In genomic region chr8:80554991-80555390, GRCm38 (mm10) we compare ENCODE assay signal across 32 mouse cellular contexts. TPM values are rescaled to one million over a fixed set of nuclear protein-coding genes. Genes with fewer than 3 reads are reported as not detected.
A peak's percentile ranks its signal among the peaks of the same experiment; 100 is the strongest.
DNase-seq lines count a peak whose midpoint lies in the region; ATAC-seq lines count a peak whose summit lies in the region.
"Had no signal": no experiment of that assay in that cellular context is flagged by ENCODE, and none has a peak within 500 bp of the region (broad histone marks: within the 10 kb centered on the region; RNA-seq: fewer than 3 reads in every experiment).

No protein-coding gene starts in this region.

- no peak overlapping the region for H3K4me2 ChIP-seq in liver, embryonic 13.5 days
- H3K4me2 ChIP-seq in liver, embryonic 16.5 days (ENCODE audit: low read depth, low read length), result no peak overlapping the region
- no peak overlapping the region for H3K4me2 ChIP-seq in forebrain, embryonic 11.5 days (ENCODE audit: low read depth, low read length, severe bottlenecking)
- H3K4me2 ChIP-seq: embryonic facial prominence, embryonic 13.5 days; hindbrain, embryonic 12.5 days; hindbrain, embryonic 15.5 days had no signal

- peaks cover 44% of the 10 kb centered on the region for H3K4me1 ChIP-seq in liver, embryonic 13.5 days (replicated peaks)
- H3K4me1 ChIP-seq in liver, embryonic 16.5 days (ENCODE audit: control insufficient read depth, low read depth, low read length), result peaks cover 13% of the 10 kb centered on the region
- H3K4me1 ChIP-seq in forebrain, embryonic 11.5 days (replicated peaks; ENCODE audit: control insufficient read depth, insufficient read depth, low read length), result no peaks in the 10 kb centered on the region
- H3K4me1 ChIP-seq: embryonic facial prominence, embryonic 10.5 days; embryonic facial prominence, embryonic 13.5 days; heart, embryonic 10.5 days; hindbrain, embryonic 12.5 days; hindbrain, embryonic 15.5 days had no signal

- H3K27me3 ChIP-seq in liver, embryonic 13.5 days, result no peaks in the 10 kb centered on the region
- no peaks in the 10 kb centered on the region for H3K27me3 ChIP-seq in liver, embryonic 16.5 days (ENCODE audit: control insufficient read depth, insufficient read depth, low read depth, low read length)
- no peaks in the 10 kb centered on the region for H3K27me3 ChIP-seq in forebrain, embryonic 11.5 days (ENCODE audit: control insufficient read depth, insufficient read depth, low read length)
- H3K27me3 ChIP-seq: CH12.LX; embryonic facial prominence, embryonic 13.5 days; hindbrain, embryonic 12.5 days; hindbrain, embryonic 15.5 days had no signal

- H3K9me3 ChIP-seq in liver, embryonic 13.5 days (replicated peaks), result no peaks in the 10 kb centered on the region
- H3K9me3 ChIP-seq in liver, embryonic 16.5 days (replicated peaks; ENCODE audit: control insufficient read depth, low read length), result no peaks in the 10 kb centered on the region
- H3K9me3 ChIP-seq in forebrain, embryonic 11.5 days (ENCODE audit: control insufficient read depth, low read length), result no peaks in the 10 kb centered on the region
- H3K9me3 ChIP-seq: embryonic facial prominence, embryonic 10.5 days; embryonic facial prominence, embryonic 13.5 days; forebrain, embryonic 10.5 days; G1E; heart, embryonic 10.5 days; hindbrain, embryonic 12.5 days; hindbrain, embryonic 15.5 days had no signal

- 80% methylated on average over 2 of the region's 2 CpGs for WGBS in liver, embryonic 13.5 days (ENCODE audit: insufficient replicate concordance)
- WGBS in liver, embryonic 16.5 days (ENCODE audit: insufficient replicate concordance), result 65% methylated on average over 2 of the region's 2 CpGs
- 95% methylated on average over 2 of the region's 2 CpGs for WGBS in forebrain, embryonic 11.5 days

- peak overlapping the region; percentile 80 for H3K27ac ChIP-seq in liver, embryonic 13.5 days
- H3K27ac ChIP-seq in liver, embryonic 16.5 days (ENCODE audit: low read length), result no peak overlapping the region
- no peak overlapping the region for H3K27ac ChIP-seq in forebrain, embryonic 11.5 days (ENCODE audit: low read depth, low read length)
- H3K27ac ChIP-seq: embryonic facial prominence, embryonic 10.5 days; embryonic facial prominence, embryonic 13.5 days; forebrain, embryonic 10.5 days; heart, embryonic 10.5 days; hindbrain, embryonic 12.5 days; hindbrain, embryonic 15.5 days had no signal

- DNase-seq in heart, adult 11 months, result peak; percentile 40
- no peak for DNase-seq in heart, adult 8-10 months (ENCODE audit: low spot score)
- peak; percentile 42 for DNase-seq in c-Kit-negative CD71-positive TER-119-positive erythroid progenitor cells, embryonic 14.5 days (ENCODE audit: low read depth, low spot score)
- DNase-seq in liver, embryonic 13.5 days, result peak; percentile 29
- no peak for DNase-seq in frontal cortex, postnatal 14 days (ENCODE audit: low spot score in 2 of 2)
- no peak for DNase-seq in forebrain, embryonic 11.5 days (ENCODE audit: low spot score)
- no peak for DNase-seq in B cell, adult 2 months
- DNase-seq: adrenal gland, postnatal 10 days; adrenal gland, postnatal 36 days; cerebellum, adult 11 months; cerebellum, adult 8-10 months; cerebellum, postnatal 10 days; cerebellum, postnatal 36 days; embryo, embryonic 11 days; forebrain, postnatal 0 days; gastrocnemius, postnatal 10 days; gastrocnemius, postnatal 36 days had no signal

- H3K9ac ChIP-seq in liver, embryonic 13.5 days, result peak overlapping the region; percentile 39; the same call in 1 of the 2 replicates
- no peak overlapping the region for H3K9ac ChIP-seq in liver, embryonic 16.5 days (ENCODE audit: low read depth, low read length)
- no peak overlapping the region for H3K9ac ChIP-seq in forebrain, embryonic 11.5 days (ENCODE audit: low read length)
- H3K9ac ChIP-seq: embryonic facial prominence, embryonic 13.5 days; forebrain, postnatal 0 days; hindbrain, embryonic 12.5 days; hindbrain, embryonic 15.5 days had no signal

- H3K4me3 ChIP-seq in liver, embryonic 13.5 days (replicated peaks), result no peak overlapping the region
- no peak overlapping the region for H3K4me3 ChIP-seq in liver, embryonic 16.5 days (ENCODE audit: low read depth, low read length)
- no peak overlapping the region for H3K4me3 ChIP-seq in forebrain, embryonic 11.5 days (ENCODE audit: low read depth, low read length)
- H3K4me3 ChIP-seq: embryonic facial prominence, embryonic 10.5 days; embryonic facial prominence, embryonic 13.5 days; forebrain, embryonic 10.5 days; heart, embryonic 10.5 days; hindbrain, embryonic 12.5 days; hindbrain, embryonic 15.5 days had no signal

- H3K36me3 ChIP-seq in liver, embryonic 13.5 days, result no peaks in the 10 kb centered on the region
- H3K36me3 ChIP-seq in liver, embryonic 16.5 days (ENCODE audit: control insufficient read depth, insufficient read depth), result no peaks in the 10 kb centered on the region
- no peaks in the 10 kb centered on the region for H3K36me3 ChIP-seq in forebrain, embryonic 11.5 days (ENCODE audit: control insufficient read depth, insufficient read depth, low read length)
- H3K36me3 ChIP-seq: embryonic facial prominence, embryonic 10.5 days; embryonic facial prominence, embryonic 13.5 days; forebrain, embryonic 10.5 days; G1E; heart, embryonic 10.5 days; hindbrain, embryonic 12.5 days; hindbrain, embryonic 15.5 days had no signal

- ATAC-seq in liver, embryonic 13.5 days (ENCODE audit: low read depth), result peak; percentile 75
- peak; percentile 57 for ATAC-seq in liver, embryonic 16.5 days (ENCODE audit: low read depth)
- ATAC-seq in forebrain, embryonic 11.5 days (replicated peaks; ENCODE audit: low FRiP score), result no peak
- ATAC-seq: forebrain, embryonic 14.5 days; forebrain, postnatal 0 days; Patski had no signal

RNA-seq across cellular contexts. Expression of gene Frem3, which starts 55.9 kb away (rescaled TPM):
- not detected for total RNA-seq in heart, adult 8-10 months (2022)
- 0.18 and 0.20 TPM in 2 replicates for polyA plus RNA-seq in liver, embryonic 13.5 days (2015; fragmentation: Nextera tagmentation; extraction: Ambion mirVana)
- polyA plus RNA-seq in liver, embryonic 16.5 days (2015; fragmentation: Nextera tagmentation; extraction: Ambion mirVana), result 0.08 and 0.11 TPM in 2 replicates
- not detected in 2 replicates for polyA plus RNA-seq in forebrain, embryonic 11.5 days (2014; fragmentation: Nextera tagmentation; extraction: Ambion mirVana)
- total RNA-seq: adrenal gland, adult 18-20 months; adrenal gland, postnatal 10 days; adrenal gland, postnatal 36 days; CH12.LX; gastrocnemius, adult 18-20 months; gastrocnemius, postnatal 10 days; gastrocnemius, postnatal 36 days; granulocyte monocyte progenitor cell, adult 5-6 weeks; hematopoietic stem cell, adult 5-6 weeks had no signal
- polyA plus RNA-seq: embryonic facial prominence, embryonic 10.5 days; forebrain, embryonic 10.5 days; G1E; heart, embryonic 10.5 days; hindbrain, embryonic 12.5 days; Patski had no signal

Comparison
In these comparisons a context has a peak if more than half of its experiments do, and no peak if none do; other contexts are left out.
1. DNase-seq: peak in heart, adult 11 months (single experiment), c-Kit-negative CD71-positive TER-119-positive erythroid progenitor cells, embryonic 14.5 days (single experiment) and liver, embryonic 13.5 days (single experiment); none in heart, adult 8-10 months (single experiment), frontal cortex, postnatal 14 days (0 of 2), forebrain, embryonic 11.5 days (single experiment) and B cell, adult 2 months (0 of 2).